11 mouse cellular contexts compared by ENCODE assay signal in the genomic region with DNA sequence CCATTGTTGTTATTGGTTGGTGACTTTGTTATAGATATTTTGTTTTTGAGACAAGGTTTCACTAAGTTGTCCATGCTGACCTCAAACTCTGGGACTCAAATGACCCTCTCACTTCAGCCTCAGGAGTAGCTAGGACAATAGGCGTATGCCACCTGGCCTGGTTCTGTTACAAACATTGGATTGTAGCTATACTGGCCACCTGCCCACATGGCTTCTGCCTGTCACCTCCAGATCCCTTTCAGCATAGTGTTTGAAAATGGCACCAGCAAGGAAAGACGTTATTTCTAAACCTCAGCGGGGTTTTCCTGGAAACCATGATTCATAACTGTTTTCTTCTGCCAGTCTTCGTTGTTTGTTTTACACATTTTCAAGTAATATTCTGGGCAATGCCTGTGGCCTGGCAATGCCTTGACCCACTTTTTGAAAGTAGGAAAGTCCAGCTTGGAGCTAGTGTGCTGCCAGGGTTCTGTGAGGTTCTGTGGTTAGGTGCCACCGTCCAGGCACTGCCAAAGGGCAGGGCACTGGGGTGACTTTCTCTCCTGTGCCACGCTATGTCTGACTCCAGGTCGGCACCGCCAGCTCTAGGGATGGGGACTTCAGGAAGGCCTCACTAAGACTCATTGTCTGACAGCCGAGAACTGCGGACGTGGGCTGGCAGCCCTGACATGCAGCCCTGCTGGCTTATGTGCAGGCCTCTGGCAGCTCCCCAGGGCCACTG. TPM values are rescaled to one million over a fixed set of nuclear protein-coding genes. Genes with fewer than 3 reads are reported as not detected.
A peak's percentile ranks its signal among the peaks of the same experiment; 100 is the strongest.
DNase-seq lines count a peak whose midpoint lies in the region; ATAC-seq lines count a peak whose summit lies in the region.
"Had no signal": no experiment of that assay in that cellular context is flagged by ENCODE, and none has a peak within 500 bp of the region (broad histone marks: within the 10 kb centered on the region; RNA-seq: fewer than 3 reads in every experiment).

No protein-coding gene starts in this region.

- no peaks in the 10 kb centered on the region for H3K4me1 ChIP-seq in hindbrain, embryonic 15.5 days (replicated peaks)
- H3K4me1 ChIP-seq in hindbrain, embryonic 13.5 days (replicated peaks): no peaks in the 10 kb centered on the region

- DNase-seq in ovary, postnatal 36 days (ENCODE audit: low spot score): peak; percentile 40
- DNase-seq in ovary, postnatal 14 days (ENCODE audit: low spot score): no peak
- peak; percentile 26 for DNase-seq in gastrocnemius, adult 18-20 months (ENCODE audit: low spot score)
- DNase-seq in urinary bladder, adult 2 months (ENCODE audit: low spot score): no peak
- no peak for DNase-seq in yolk sac, embryonic 10.5 days (ENCODE audit: low spot score)

- WGBS in hindbrain, embryonic 15.5 days: 74% methylated on average over 11 of the region's 11 CpGs
- WGBS in hindbrain, embryonic 13.5 days: 81% methylated on average over 11 of the region's 11 CpGs

- ATAC-seq in hindbrain, embryonic 15.5 days (ENCODE audit: low FRiP score, low read depth): no peak
- ATAC-seq in hindbrain, embryonic 13.5 days (ENCODE audit: low FRiP score): no peak
- no peak for ATAC-seq in erythroid progenitor cell, adult 5-6 weeks (replicated peaks; ENCODE audit: low FRiP score, poor library complexity, severe bottlenecking)

- no peaks in the 10 kb centered on the region for H3K9me3 ChIP-seq in hindbrain, embryonic 15.5 days
- no peaks in the 10 kb centered on the region for H3K9me3 ChIP-seq in hindbrain, embryonic 13.5 days

- no peak overlapping the region for H3K9ac ChIP-seq in hindbrain, embryonic 15.5 days
- H3K9ac ChIP-seq in hindbrain, embryonic 13.5 days: no peak overlapping the region

- H3K4me2 ChIP-seq in hindbrain, embryonic 15.5 days: no peak overlapping the region
- H3K4me2 ChIP-seq in hindbrain, embryonic 13.5 days: no peak overlapping the region

- no peaks in the 10 kb centered on the region for H3K27me3 ChIP-seq in hindbrain, embryonic 15.5 days
- H3K27me3 ChIP-seq in hindbrain, embryonic 13.5 days: no peaks in the 10 kb centered on the region

- H3K36me3 ChIP-seq in hindbrain, embryonic 15.5 days: no peaks in the 10 kb centered on the region
- no peaks in the 10 kb centered on the region for H3K36me3 ChIP-seq in hindbrain, embryonic 13.5 days

- no peak overlapping the region for H3K4me3 ChIP-seq in hindbrain, embryonic 15.5 days
- no peak overlapping the region for H3K4me3 ChIP-seq in hindbrain, embryonic 13.5 days

- peak overlapping the region; percentile 34 for H3K27ac ChIP-seq in hindbrain, embryonic 15.5 days (replicated peaks)
- no peak overlapping the region for H3K27ac ChIP-seq in hindbrain, embryonic 13.5 days

RNA-seq across cellular contexts. Expression of a gene that starts 10.3 kb away (rescaled TPM):
- polyA plus RNA-seq in hindbrain, embryonic 15.5 days (2015; fragmentation: Nextera tagmentation; extraction: Ambion mirVana): not detected in 2 replicates
- not detected in 2 replicates for polyA plus RNA-seq in hindbrain, embryonic 13.5 days (2015; fragmentation: Nextera tagmentation; extraction: Ambion mirVana)
- total RNA-seq in gastrocnemius, adult 18-20 months (2021): not detected
- total RNA-seq in erythroid progenitor cell, adult 5-6 weeks (2015; ENCODE audit: low replicate concordance): not detected in 2 replicates
- total RNA-seq in erythroid progenitor cell, adult 5-6 weeks (2017; ENCODE audit: low replicate concordance): 0.68 TPM in 1 of 2 replicates, not detected in the other
- polyA plus RNA-seq in urinary bladder, adult 2 months (2012; rRNA removed): 0.04 and 0.07 TPM in 2 replicates
- total RNA-seq: gastrocnemius, adult 8-10 months had no signal
- polyA plus RNA-seq: embryonic facial prominence, embryonic 11.5 days had no signal

RNA-seq across cellular contexts. Expression of a gene that starts 25.4 kb away (rescaled TPM):
- polyA plus RNA-seq in hindbrain, embryonic 15.5 days (2015; fragmentation: Nextera tagmentation; extraction: Ambion mirVana): not detected in 2 replicates
- polyA plus RNA-seq in hindbrain, embryonic 13.5 days (2015; fragmentation: Nextera tagmentation; extraction: Ambion mirVana): not detected in 2 replicates
- not detected for total RNA-seq in gastrocnemius, adult 18-20 months (2021)
- total RNA-seq in erythroid progenitor cell, adult 5-6 weeks (2015; ENCODE audit: low replicate concordance): not detected in 2 replicates
- not detected in 2 replicates for total RNA-seq in erythroid progenitor cell, adult 5-6 weeks (2017; ENCODE audit: low replicate concordance)
- polyA plus RNA-seq in urinary bladder, adult 2 months (2012; rRNA removed): 0.08 and 0.15 TPM in 2 replicates
- total RNA-seq: gastrocnemius, adult 8-10 months had no signal
- polyA plus RNA-seq: intestine, embryonic 14.5 days had no signal

RNA-seq across cellular contexts. Expression of a gene that starts 53.7 kb away (rescaled TPM):
- 26.0 and 28.4 TPM in 2 replicates for polyA plus RNA-seq in hindbrain, embryonic 15.5 days (2015; fragmentation: Nextera tagmentation; extraction: Ambion mirVana)
- 22.2 and 22.9 TPM in 2 replicates for polyA plus RNA-seq in hindbrain, embryonic 13.5 days (2015; fragmentation: Nextera tagmentation; extraction: Ambion mirVana)
- under 1 TPM; 0.47 to 0.91 TPM for total RNA-seq in gastrocnemius, adult 18-20 months (2021)
- not detected in 2 replicates for total RNA-seq in erythroid progenitor cell, adult 5-6 weeks (2015; ENCODE audit: low replicate concordance)
- total RNA-seq in erythroid progenitor cell, adult 5-6 weeks (2017; ENCODE audit: low replicate concordance): 0.13 TPM in 1 of 2 replicates, not detected in the other
- 24.3 and 26.3 TPM in 2 replicates for polyA plus RNA-seq in urinary bladder, adult 2 months (2012; rRNA removed)

Comparison
In these comparisons a context has a peak if more than half of its experiments do, and no peak if none do; other contexts are left out.
1. DNase-seq: peak in ovary, postnatal 36 days (single experiment) and gastrocnemius, adult 18-20 months (single experiment); none in ovary, postnatal 14 days (single experiment), urinary bladder, adult 2 months (single experiment) and yolk sac, embryonic 10.5 days (single experiment).